Mouse (Mus musculus): ENCODE results near the gene Fsd1.

- TF ChIP-seq CTCF (IDR thresholded peaks at IDR 0.05; ENCODE audit: control insufficient read depth, insufficient read depth, insufficient read length) (no peak), MYOG (IDR thresholded peaks at IDR 0.05; ENCODE audit: control insufficient read depth, extremely low read depth, insufficient read length) (no peak), MAX (IDR thresholded peaks at IDR 0.05) (no peak), CEBPB (IDR thresholded peaks at IDR 0.05; ENCODE audit: low read depth) (no peak)
These were observed 20.6 kb downstream of the Fsd1 start for GRCm38 (mm10) chr17:56006956-56007355.

Measured in C2C12 (cell line).